Mouse (Mus musculus) hindbrain, postnatal 0 days (tissue): ENCODE results near the gene Hcfc1. TPM values are rescaled to one million over a fixed set of nuclear protein-coding genes. Genes with fewer than 3 reads are reported as not detected.

Source experiments
- ATAC-seq: fragments of 200-750 bp; cut with Nextera tagmentation; 2 replicates; pipeline ENCODE4 v1.8.0; 2017; ENCODE audit warnings: mild to moderate bottlenecking, moderate TSS enrichment, moderate library complexity
- DNase-seq: peaks from one replicate; pipeline ENCODE4 v3.0.0-alpha.2; 2015; ENCODE audit warnings: low spot score
- H3K27ac ChIP-seq: fragments of 300-500 bp; sonication (generic); 2 replicates; pipeline ENCODE4 v1.5.1; 2014; ENCODE audit warnings: mild to moderate bottlenecking
- H3K27me3 ChIP-seq: fragments of 300-500 bp; sonication (generic); 2 replicates; pipeline ENCODE4 v1.6.1; 2014; ENCODE audit warnings: low read length, mixed read lengths; ENCODE audit not compliant: insufficient read depth
- H3K36me3 ChIP-seq: fragments of 300-500 bp; sonication (generic); 2 replicates; pipeline ENCODE4 v1.6.1; 2014; ENCODE audit warnings: low read length, mixed read lengths; ENCODE audit not compliant: insufficient read depth
- H3K4me1 ChIP-seq: fragments of 300-500 bp; sonication (generic); 2 replicates; pipeline ENCODE4 v1.6.1; 2014; ENCODE audit warnings: antibody characterized with exemption, low read length, mixed read lengths; ENCODE audit not compliant: insufficient read depth
- H3K4me2 ChIP-seq: fragments of 300-500 bp; sonication (generic); 2 replicates; pipeline ENCODE4 v1.6.1; 2014; ENCODE audit warnings: low read depth, mild to moderate bottlenecking, low read length, moderate library complexity, mixed read lengths
- H3K4me3 ChIP-seq: fragments of 300-500 bp; sonication (generic); 2 replicates; pipeline ENCODE4 v1.5.1; 2014; ENCODE audit warnings: low read length
- H3K9ac ChIP-seq: fragments of 300-500 bp; sonication (generic); replicated peaks from 2 replicates; pipeline ENCODE4 v1.6.1; 2014; ENCODE audit warnings: mild to moderate bottlenecking, low read length, moderate library complexity, mixed read lengths
- H3K9me3 ChIP-seq: fragments of 300-500 bp; sonication (generic); 2 replicates; pipeline ENCODE4 v1.6.1; 2016; ENCODE audit warnings: low read length, mixed read lengths
- CTCF ChIP-seq: IDR thresholded peaks from 2 replicates; pipeline ENCODE4 v1.5.1; 2016; ENCODE audit warnings: antibody characterized with exemption, control low read depth, low read depth
- WGBS: fragments of 180-500 bp; shearing (Covaris S2); extraction: QIAGEN DNeasy Blood & Tissue Kit; methylation state at CpG from one replicate; pipeline ENCODE4 v1.1.7; 2014; 5-methylcytosine and 5-hydroxymethylcytosine counted together
- polyA plus RNA-seq: library from polyadenylated mRNA; unstranded; fragments of >200 nt; fragmentation: Nextera tagmentation; extraction: Ambion mirVana; gene quantifications from 2 replicates; pipeline ENCODE4 v1.2.1, GENCODE M21; 2015
- total RNA-seq: library from RNA; depleted of rRNA; stranded (reverse); fragments of >200 nt; gene quantifications from 2 replicates; pipeline ENCODE4 v1.2.3, GENCODE M21; 2014

Hcfc1 gene
- total and polyA plus RNA-seq, 2 experiments from 2014 or later, result 34.9 to 133 TPM

DNA sequence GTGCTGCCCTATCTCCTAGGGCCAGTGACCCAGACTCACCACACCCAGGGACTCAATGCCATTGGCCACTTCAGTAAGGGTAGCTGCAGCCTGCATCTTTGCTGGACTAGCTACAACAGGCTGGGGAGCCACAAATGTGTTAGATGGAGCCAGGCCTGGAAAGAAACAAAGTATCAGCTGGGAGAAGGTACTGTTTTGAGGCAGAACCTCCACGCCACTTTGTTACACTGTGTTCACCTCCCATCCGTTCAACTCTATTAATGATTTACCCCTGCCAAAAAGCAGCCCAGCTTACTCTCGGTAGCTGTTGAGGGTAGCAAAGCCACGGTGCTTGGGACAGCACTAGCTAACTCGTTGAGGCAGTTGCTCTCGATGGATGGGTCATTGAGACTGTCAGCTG is 19.3 kb downstream of the Hcfc1 start:
- Histone ChIP-seq H3K4me3 (no peak overlapping the region), H3K9ac (no peak overlapping the region), H3K4me1 (no peaks in the 10 kb centered on the region), H3K36me3 (peaks cover 32% of the 10 kb centered on the region), H3K9me3 (no peaks in the 10 kb centered on the region), H3K27me3 (no peaks in the 10 kb centered on the region), H3K4me2 (no peak overlapping the region), H3K27ac (no peak overlapping the region)
- 72% methylated on average over 6 of the region's 6 CpGs for WGBS
- DNase-seq (no peak), ATAC-seq (no peak)
- TF ChIP-seq CTCF, result no peak

DNA sequence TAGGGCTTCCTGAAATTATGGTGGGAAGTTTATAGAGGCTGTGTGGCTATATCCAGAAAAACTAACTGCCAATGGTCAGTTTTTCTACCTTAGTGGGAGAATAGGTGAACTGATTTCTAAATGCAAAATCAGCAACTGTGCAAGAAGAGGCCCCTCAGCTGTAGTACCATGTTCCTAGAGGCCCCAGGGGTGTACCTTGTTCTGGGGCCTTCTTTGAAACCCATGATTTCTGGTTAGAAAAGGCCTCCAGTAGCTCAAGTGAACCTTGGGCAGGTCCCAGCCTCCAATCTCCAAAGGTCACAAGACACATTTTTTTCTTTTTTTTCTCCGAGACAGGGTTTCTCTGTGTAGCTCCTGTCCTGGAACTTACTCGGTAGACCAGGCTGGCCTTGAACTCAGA is 23.9 kb downstream of the Hcfc1 start:
- H3K27ac ChIP-seq, result no peak overlapping the region
- H3K4me1 ChIP-seq, result no peaks in the 10 kb centered on the region
- no peak for DNase-seq
- peaks cover 14% of the 10 kb centered on the region for H3K36me3 ChIP-seq
- WGBS, result 88% methylated on average over 2 of the region's 2 CpGs
- no peak overlapping the region for H3K4me3 ChIP-seq
- no peak overlapping the region for H3K9ac ChIP-seq
- H3K4me2 ChIP-seq, result no peak overlapping the region
- H3K9me3 ChIP-seq, result no peaks in the 10 kb centered on the region
- ATAC-seq, result no peak
- H3K27me3 ChIP-seq, result no peaks in the 10 kb centered on the region
- TF ChIP-seq CTCF, result no peak

DNA sequence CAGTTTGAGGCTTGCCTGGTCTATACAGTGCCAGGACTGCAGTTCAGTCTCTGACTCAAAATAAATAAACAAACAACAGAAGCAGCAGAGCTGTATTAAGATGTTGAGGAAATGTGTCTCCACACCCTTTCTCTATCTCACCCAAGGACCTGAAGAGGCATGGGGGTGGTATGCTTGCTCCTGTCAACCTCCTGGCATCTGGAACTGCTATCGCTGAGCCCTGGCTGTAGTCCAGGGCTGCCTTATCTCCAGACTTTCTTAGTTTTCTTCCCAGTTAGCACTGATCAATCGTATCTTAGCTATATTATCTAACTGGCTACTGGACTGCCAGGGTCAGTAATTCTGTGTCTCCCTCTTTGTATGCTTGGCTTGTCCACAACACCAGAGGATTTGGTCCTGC is 24.3 kb downstream of the Hcfc1 start:
- Histone ChIP-seq H3K9me3 (no peaks in the 10 kb centered on the region), H3K36me3 (peaks cover 10% of the 10 kb centered on the region), H3K27ac (no peak overlapping the region), H3K4me2 (no peak overlapping the region), H3K4me1 (no peaks in the 10 kb centered on the region), H3K27me3 (no peaks in the 10 kb centered on the region), H3K9ac (no peak overlapping the region), H3K4me3 (no peak overlapping the region)
- TF ChIP-seq CTCF, result no peak
- 81% methylated on average over 2 of the region's 2 CpGs for WGBS
- DNase-seq (no peak), ATAC-seq (no peak)

DNA sequence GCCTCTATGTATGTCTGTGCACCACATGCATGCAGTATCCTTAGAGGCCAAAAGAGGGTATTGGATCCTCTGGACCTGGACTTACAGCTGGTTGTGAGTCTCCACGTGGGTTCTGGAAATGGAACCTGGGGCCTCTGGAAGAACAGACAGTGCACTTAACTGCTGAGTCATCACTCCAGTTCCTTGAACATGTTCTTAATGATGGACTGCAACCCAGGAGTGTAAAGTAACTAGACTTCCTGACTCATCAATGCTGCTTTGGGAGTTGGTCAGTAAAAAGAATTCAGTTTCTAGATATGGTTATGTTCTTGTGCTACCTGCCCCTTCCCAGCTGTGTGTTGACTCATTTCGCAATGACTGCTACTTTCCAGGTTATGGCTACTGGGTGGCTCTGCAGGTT is 34.3 kb downstream of the Hcfc1 start:
- Histone ChIP-seq H3K36me3 (no peaks in the 10 kb centered on the region), H3K4me1 (no peaks in the 10 kb centered on the region), H3K27me3 (no peaks in the 10 kb centered on the region), H3K9ac (no peak overlapping the region), H3K27ac (no peak overlapping the region), H3K9me3 (no peaks in the 10 kb centered on the region), H3K4me3 (no peak overlapping the region), H3K4me2 (no peak overlapping the region)
- WGBS, result 74% methylated on average over 2 of the region's 2 CpGs
- no peak for TF ChIP-seq CTCF
- ATAC-seq (no peak), DNase-seq (no peak)

DNA sequence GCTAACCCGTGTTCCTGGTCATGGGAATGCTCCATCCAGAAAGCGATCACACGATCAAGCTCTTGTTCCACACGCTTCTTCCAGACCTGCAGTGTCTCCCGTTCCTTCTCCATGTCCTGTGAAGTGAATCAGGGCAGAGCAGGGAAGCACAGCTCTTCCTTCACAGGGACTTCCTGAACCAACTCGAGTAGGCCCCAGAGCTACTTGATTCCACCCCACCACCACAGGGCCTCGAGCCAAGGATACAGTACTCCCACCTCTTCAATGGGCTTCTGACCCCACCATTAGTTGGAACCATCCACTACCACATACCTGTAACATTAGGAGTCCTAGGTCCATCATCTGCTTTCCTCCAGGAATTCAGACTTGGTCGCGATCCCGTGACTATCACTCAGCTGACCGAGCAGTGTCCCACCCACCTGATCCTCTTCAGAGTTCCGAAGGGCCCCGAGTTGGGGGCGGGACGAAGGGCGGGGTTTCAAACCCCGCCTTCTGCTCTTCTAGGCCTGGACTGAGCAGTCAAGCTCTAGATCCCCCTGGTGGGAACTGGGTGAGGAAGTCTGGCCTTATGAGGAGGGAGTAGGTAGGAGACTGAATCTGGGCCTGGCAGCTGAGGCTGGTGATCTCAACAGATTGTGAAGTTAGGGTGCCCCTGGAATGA is 35.6 kb downstream of the Hcfc1 start, which contains the start of gene Renbp:
Gene Renbp (minus strand): TSS at position 449 of the 661 bp plus-strand sequence.
- H3K4me3 ChIP-seq, result peak within 1 kb of the TSS; percentile 6; the same call in 1 of the 2 replicates
- no peak; the same call in 1 of the 2 replicates for TF ChIP-seq CTCF
- H3K36me3 ChIP-seq, result no peaks in the 10 kb centered on the region
- H3K9me3 ChIP-seq, result no peaks in the 10 kb centered on the region
- WGBS, result 51% methylated on average over 17 of the region's 17 CpGs
- ATAC-seq, result peak; percentile 77
- H3K27ac ChIP-seq, result no peak within 1 kb of the TSS
- H3K4me2 ChIP-seq, result peak within 1 kb of the TSS; percentile 37
- H3K27me3 ChIP-seq, result no peaks in the 10 kb centered on the region
- no peaks in the 10 kb centered on the region for H3K4me1 ChIP-seq
- peak; percentile 55 for DNase-seq
- H3K9ac ChIP-seq, result no peak within 1 kb of the TSS

DNA sequence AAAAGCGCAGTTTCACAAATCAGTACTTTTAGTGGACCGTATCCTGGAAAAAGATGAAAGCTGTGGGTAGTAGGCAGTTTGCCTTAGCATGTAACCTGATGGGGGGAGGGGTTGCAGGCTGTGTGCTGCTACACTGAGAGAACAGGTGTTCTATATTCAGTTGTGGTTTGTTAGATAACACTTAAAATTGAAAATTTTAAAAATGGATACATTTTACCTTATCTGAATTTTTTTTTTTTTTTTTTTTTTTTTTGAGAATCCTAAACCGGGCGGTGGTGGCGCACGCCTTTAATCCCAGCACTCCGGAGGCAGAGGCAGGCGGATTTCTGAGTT is 43.6 kb downstream of the Hcfc1 start:
- WGBS, result 77% methylated on average over 8 of the region's 8 CpGs
- Histone ChIP-seq H3K9me3 (no peaks in the 10 kb centered on the region), H3K36me3 (no peaks in the 10 kb centered on the region), H3K27ac (peak overlapping the region; percentile 73; the same call in 1 of the 2 replicates), H3K4me2 (peak overlapping the region; percentile 63), H3K4me3 (peak overlapping the region; percentile 47), H3K9ac (peak overlapping the region; percentile 54; the same call in 1 of the 2 replicates), H3K27me3 (no peaks in the 10 kb centered on the region), H3K4me1 (no peaks in the 10 kb centered on the region)
- DNase-seq, result no peak
- TF ChIP-seq CTCF, result no peak
- ATAC-seq, result no peak

DNA sequence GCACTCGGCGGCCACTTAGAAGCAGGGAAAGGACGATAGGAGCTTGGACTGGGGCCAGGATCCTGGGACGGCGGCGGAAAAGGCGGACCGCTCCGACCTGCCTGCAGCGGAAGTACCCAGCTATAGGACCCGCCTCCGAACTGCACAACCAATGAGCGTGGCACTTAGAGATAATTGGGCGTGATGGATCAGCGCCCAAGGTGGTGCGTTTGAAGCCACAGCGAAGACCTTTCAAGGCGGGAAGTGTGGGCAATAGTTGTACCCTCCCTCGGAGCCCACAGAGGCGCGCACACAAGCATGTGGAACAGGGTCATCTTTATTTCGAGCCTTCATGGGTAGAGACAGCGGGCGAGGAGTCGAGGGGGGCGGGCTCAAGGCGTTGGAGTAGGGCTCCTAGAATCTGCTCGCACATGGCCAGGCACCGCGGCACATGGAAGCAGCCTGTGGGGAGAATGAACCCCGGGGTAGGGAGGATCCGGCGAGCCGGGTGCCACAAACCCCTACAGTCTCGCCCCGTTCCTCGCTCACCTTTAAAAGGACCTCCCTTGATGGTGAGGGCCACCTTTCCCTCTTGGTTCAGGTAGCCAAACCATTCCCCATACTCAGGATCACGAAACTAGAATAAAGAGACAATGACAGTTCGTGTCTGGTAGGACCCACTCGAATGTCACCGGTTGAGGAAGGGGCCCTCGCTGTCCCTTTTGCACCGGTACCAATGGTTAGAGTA is 44.2 kb downstream of the Hcfc1 start, which contains the start of the genes Arhgap4 and Naa10:
Gene Arhgap4 (minus strand): TSS at position 48 of the 727 bp plus-strand sequence.
Gene Naa10 (minus strand): TSS at position 122 of the 727 bp plus-strand sequence.
- Histone ChIP-seq H3K9ac (peak within 1 kb of the TSS; percentile 54), H3K36me3 (no peaks in the 10 kb centered on the region), H3K4me1 (no peaks in the 10 kb centered on the region), H3K27me3 (no peaks in the 10 kb centered on the region), H3K27ac (peak within 1 kb of the TSS; percentile 76), H3K9me3 (no peaks in the 10 kb centered on the region), H3K4me3 (peak within 1 kb of the TSS; percentile 47), H3K4me2 (peak within 1 kb of the TSS; percentile 63)
- 30% methylated on average over 43 of the region's 43 CpGs for WGBS
- ATAC-seq (peak; percentile 98), DNase-seq (peak; percentile 93)
- TF ChIP-seq CTCF, result no peak
